Mouse (Mus musculus): ENCODE data around the gene Inmt.

DNA sequence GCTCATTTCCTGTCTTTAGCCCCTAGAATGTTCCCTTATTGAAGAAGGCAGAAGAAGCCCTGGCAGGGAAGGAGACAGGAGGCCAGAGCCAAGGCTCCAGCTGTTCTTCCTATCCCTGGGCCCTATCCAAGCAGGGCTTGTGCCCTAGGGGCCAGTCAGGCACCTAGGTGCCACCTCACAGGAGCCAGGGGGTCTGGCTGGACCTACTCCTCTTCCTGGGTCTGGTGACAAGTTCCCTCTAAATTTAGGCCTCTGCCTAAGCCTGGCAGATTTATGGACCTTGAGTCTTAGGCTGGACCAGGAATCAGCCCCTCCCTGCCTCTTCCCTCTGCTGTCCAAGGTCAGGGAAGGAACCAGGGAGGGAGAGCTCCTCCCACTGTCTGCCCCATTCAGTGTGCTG, 46.5 kb downstream of the Inmt start:
- TF ChIP-seq CTCF (IDR thresholded peaks at IDR 0.05; ENCODE audit: low read depth, low read length) (no peak), POLR2A (IDR thresholded peaks at IDR 0.05; ENCODE audit: insufficient read depth, low read length) (no peak), EP300 (IDR thresholded peaks at IDR 0.05; ENCODE audit: insufficient read depth, low read depth, low read length) (no peak)
